Mouse (Mus musculus): ENCODE results near the gene Chic2. TPM values are rescaled to one million over a fixed set of nuclear protein-coding genes. Genes with fewer than 3 reads are reported as not detected.

The Chic2 gene
- total and polyA plus RNA-seq, 3 experiments, result 3.7 to 19.2 (median 16.8) TPM

DNA sequence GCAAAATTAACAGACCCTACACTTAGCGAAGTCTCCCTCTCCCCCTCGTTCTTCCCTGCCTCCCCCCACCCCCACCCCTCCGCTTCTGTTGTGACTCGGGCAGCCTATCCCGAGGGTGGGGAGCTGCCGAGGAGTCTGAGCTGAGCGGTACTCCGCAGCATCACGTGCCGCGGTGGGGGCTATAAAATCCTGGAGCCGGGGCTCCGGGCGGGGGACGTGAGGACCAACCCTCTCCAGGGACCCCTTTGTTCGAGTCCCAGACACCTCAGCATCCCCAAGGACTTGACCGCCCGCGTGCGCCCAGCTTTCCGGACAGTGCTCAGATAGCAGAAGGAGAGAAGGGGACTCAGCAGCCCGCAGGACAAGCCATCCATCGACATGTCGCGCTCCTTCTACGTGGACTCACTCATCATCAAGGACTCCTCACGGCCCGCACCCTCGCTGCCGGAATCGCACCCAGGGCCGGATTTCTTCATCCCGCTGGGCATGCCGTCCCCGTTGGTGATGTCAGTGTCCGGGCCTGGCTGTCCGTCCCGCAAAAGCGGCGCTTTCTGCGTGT is 30.9 kb upstream of the Chic2 start, which contains the start of gene Gsx2:
Gsx2 (plus strand) TSS at position 219 of the 559 bp plus-strand sequence.
- no peak for DNase-seq
- intact Hi-C loops (cut with DNase I), result no loop called here
- no peak for TF ChIP-seq CTCF (IDR thresholded peaks at IDR 0.05)
- no peak for TF ChIP-seq POLR2A (IDR thresholded peaks at IDR 0.05; ENCODE audit: insufficient read depth, low read depth, low read length)
- TF ChIP-seq EP300 (IDR thresholded peaks at IDR 0.05; ENCODE audit: insufficient read depth, low read depth, low read length), result no peak

DNA sequence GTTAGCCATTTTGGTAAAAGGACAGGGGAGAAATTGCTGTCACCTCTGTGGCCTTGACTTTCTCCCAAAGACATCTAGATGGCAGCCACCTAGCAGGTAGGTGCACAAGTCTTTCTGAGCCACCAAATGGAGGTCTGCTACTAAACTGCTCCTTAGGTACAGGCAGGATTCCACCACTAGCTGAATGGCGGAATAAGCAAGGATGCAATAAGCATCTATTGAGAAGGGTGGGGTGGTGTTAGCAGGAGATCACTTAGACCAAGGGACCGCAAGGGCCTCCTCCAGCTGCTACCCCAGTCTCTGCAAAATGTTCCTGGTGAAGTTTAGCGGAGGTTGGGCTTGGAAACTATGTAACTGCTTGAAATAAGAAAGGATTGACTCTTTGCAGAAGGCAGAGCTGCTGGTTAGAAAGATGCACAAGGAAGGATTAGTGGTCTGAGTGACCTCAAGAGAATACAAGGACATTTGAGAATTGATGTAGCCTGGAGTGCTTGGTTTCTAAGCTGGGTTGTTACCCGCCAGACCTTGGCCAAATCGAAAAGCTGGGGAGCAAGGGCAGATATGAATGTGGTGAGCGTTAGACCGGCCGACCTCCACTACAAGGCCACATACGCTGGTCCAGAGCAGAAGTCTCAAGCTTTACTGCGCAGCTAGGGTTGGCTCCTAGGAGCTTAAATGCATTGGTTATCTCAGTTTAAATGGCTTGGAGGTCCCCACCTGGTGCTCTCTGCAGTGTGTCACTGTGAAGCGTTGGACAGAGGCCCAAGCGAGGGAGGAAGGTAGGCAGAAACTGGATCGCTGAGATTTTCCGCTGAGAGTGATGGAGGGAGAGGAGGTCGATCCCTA is 30.2 kb upstream of the Chic2 start:
- 21% methylated on average over 15 of the region's 15 CpGs for WGBS
- Histone ChIP-seq H3K27me3 (ENCODE audit: control insufficient read depth, insufficient read depth, low read length) (peaks cover 37% of the 10 kb centered on the region), H3K4me3 (no peak overlapping the region)

More for the DNA sequence above, 30.9 kb upstream of the Chic2 start, which contains the start of gene Gsx2:
- Histone ChIP-seq H3K36me3 (ENCODE audit: control insufficient read depth, insufficient read depth, low read length) (no peaks in the 10 kb centered on the region), H3K27ac (no peak within 1 kb of the TSS), H3K4me3 (no peak within 1 kb of the TSS), H3K79me2 (replicated peaks; ENCODE audit: control insufficient read depth, insufficient read depth, low read length) (no peaks in the 10 kb centered on the region), H3K9ac (ENCODE audit: low read depth, low read length) (no peak within 1 kb of the TSS), H3K4me1 (ENCODE audit: control insufficient read depth, insufficient read depth, low read length) (no peaks in the 10 kb centered on the region), H3K27me3 (ENCODE audit: control insufficient read depth, insufficient read depth, low read length) (peaks cover 37% of the 10 kb centered on the region)
- 4% methylated on average over 41 of the region's 41 CpGs for WGBS

DNA sequence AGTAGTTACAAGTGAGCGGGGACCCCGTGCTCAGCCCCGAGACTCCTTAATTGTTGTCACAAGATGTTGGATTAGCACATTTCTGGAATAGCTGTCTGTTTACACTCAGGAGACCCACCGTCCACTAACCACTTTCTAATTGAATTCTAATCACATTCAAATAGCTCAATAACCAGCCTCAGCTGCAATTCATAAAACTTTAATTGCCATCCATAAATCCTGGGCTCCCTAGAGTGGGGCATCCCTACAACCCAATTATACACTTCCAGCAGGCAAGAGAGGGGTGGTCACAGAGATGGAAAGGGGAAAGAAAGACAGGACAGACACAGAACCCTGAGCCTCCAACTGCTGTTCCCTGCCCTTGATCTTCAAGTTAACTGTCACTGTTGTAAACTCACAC is 29.6 kb upstream of the Chic2 start:
- intact Hi-C loops (cut with DNase I), result no loop called here
- Histone ChIP-seq H3K36me3 (ENCODE audit: control insufficient read depth, insufficient read depth, low read length) (no peaks in the 10 kb centered on the region), H3K27me3 (ENCODE audit: control insufficient read depth, insufficient read depth, low read length) (peaks cover 39% of the 10 kb centered on the region), H3K4me1 (ENCODE audit: control insufficient read depth, insufficient read depth, low read length) (no peaks in the 10 kb centered on the region), H3K27ac (no peak overlapping the region), H3K9ac (ENCODE audit: low read depth, low read length) (no peak overlapping the region), H3K79me2 (replicated peaks; ENCODE audit: control insufficient read depth, insufficient read depth, low read length) (no peaks in the 10 kb centered on the region), H3K4me3 (no peak overlapping the region)
- TF ChIP-seq CTCF (IDR thresholded peaks at IDR 0.05) (no peak), POLR2A (IDR thresholded peaks at IDR 0.05; ENCODE audit: insufficient read depth, low read depth, low read length) (no peak), EP300 (IDR thresholded peaks at IDR 0.05; ENCODE audit: insufficient read depth, low read depth, low read length) (no peak)
- 41% methylated on average over 4 of the region's 4 CpGs for WGBS
- no peak for DNase-seq

More for the DNA sequence above, 30.2 kb upstream of the Chic2 start:
- intact Hi-C loops (cut with DNase I), result no loop called here
- H3K79me2 ChIP-seq (replicated peaks; ENCODE audit: control insufficient read depth, insufficient read depth, low read length), result no peaks in the 10 kb centered on the region
- TF ChIP-seq POLR2A (IDR thresholded peaks at IDR 0.05; ENCODE audit: insufficient read depth, low read depth, low read length) (no peak), EP300 (IDR thresholded peaks at IDR 0.05; ENCODE audit: insufficient read depth, low read depth, low read length) (no peak), CTCF (IDR thresholded peaks at IDR 0.05) (no peak)
- no peak for DNase-seq
- H3K9ac ChIP-seq (ENCODE audit: low read depth, low read length), result no peak overlapping the region
- H3K4me1 ChIP-seq (ENCODE audit: control insufficient read depth, insufficient read depth, low read length), result no peaks in the 10 kb centered on the region
- no peaks in the 10 kb centered on the region for H3K36me3 ChIP-seq (ENCODE audit: control insufficient read depth, insufficient read depth, low read length)
- no peak overlapping the region for H3K27ac ChIP-seq

GRCm38 (mm10) chr5:75073684-75074083 is 29.1 kb upstream of the Chic2 start:
- no peak overlapping the region for H3K4me3 ChIP-seq
- WGBS, result 55% methylated on average over 3 of the region's 3 CpGs
- H3K27ac ChIP-seq, result no peak overlapping the region
- no peaks in the 10 kb centered on the region for H3K79me2 ChIP-seq (replicated peaks; ENCODE audit: control insufficient read depth, insufficient read depth, low read length)
- no peak for TF ChIP-seq CTCF (IDR thresholded peaks at IDR 0.05)
- TF ChIP-seq EP300 (IDR thresholded peaks at IDR 0.05; ENCODE audit: insufficient read depth, low read depth, low read length), result no peak
- TF ChIP-seq POLR2A (IDR thresholded peaks at IDR 0.05; ENCODE audit: insufficient read depth, low read depth, low read length), result no peak
- H3K9ac ChIP-seq (ENCODE audit: low read depth, low read length), result no peak overlapping the region
- no peak for DNase-seq
- H3K27me3 ChIP-seq (ENCODE audit: control insufficient read depth, insufficient read depth, low read length), result peaks cover 40% of the 10 kb centered on the region
- intact Hi-C loops (cut with DNase I), result no loop called here
- no peaks in the 10 kb centered on the region for H3K36me3 ChIP-seq (ENCODE audit: control insufficient read depth, insufficient read depth, low read length)
- no peaks in the 10 kb centered on the region for H3K4me1 ChIP-seq (ENCODE audit: control insufficient read depth, insufficient read depth, low read length)

DNA sequence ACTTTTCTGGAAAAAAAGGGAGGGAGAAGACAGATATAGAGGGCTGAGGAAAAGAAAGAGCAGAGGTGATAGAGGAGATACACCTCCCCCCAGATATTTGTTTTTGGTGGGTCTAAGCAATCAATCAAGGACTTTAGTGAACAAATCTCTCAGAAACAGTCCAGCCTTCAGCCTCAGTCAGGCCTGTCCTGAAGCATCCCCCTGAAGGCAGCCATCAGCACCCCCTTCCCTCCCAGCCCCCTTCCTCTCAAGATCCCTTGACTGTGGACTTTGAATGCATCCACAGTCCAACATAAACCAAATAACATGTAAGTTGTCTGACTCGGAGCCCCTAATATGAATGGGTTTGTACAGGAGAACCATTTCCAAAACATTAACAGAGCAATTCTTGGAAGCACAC is 28.6 kb upstream of the Chic2 start:
- Histone ChIP-seq H3K4me3 (no peak overlapping the region), H3K27ac (no peak overlapping the region), H3K9ac (ENCODE audit: low read depth, low read length) (no peak overlapping the region), H3K79me2 (replicated peaks; ENCODE audit: control insufficient read depth, insufficient read depth, low read length) (no peaks in the 10 kb centered on the region), H3K36me3 (ENCODE audit: control insufficient read depth, insufficient read depth, low read length) (no peaks in the 10 kb centered on the region), H3K27me3 (ENCODE audit: control insufficient read depth, insufficient read depth, low read length) (peaks cover 42% of the 10 kb centered on the region), H3K4me1 (ENCODE audit: control insufficient read depth, insufficient read depth, low read length) (no peaks in the 10 kb centered on the region)
- no peak for DNase-seq
- intact Hi-C loops (cut with DNase I), result no loop called here
- 49% methylated on average over 1 of the region's 1 CpGs for WGBS
- TF ChIP-seq POLR2A (IDR thresholded peaks at IDR 0.05; ENCODE audit: insufficient read depth, low read depth, low read length) (no peak), EP300 (IDR thresholded peaks at IDR 0.05; ENCODE audit: insufficient read depth, low read depth, low read length) (no peak), CTCF (IDR thresholded peaks at IDR 0.05) (no peak)

GRCm38 (mm10) chr5:75072532-75072931 is 28.0 kb upstream of the Chic2 start:
- no peaks in the 10 kb centered on the region for H3K79me2 ChIP-seq (replicated peaks; ENCODE audit: control insufficient read depth, insufficient read depth, low read length)
- peaks cover 42% of the 10 kb centered on the region for H3K27me3 ChIP-seq (ENCODE audit: control insufficient read depth, insufficient read depth, low read length)
- intact Hi-C loops (cut with DNase I), result no loop called here
- H3K4me3 ChIP-seq, result no peak overlapping the region
- 21% methylated on average over 4 of the region's 4 CpGs for WGBS
- DNase-seq, result no peak
- TF ChIP-seq EP300 (IDR thresholded peaks at IDR 0.05; ENCODE audit: insufficient read depth, low read depth, low read length) (no peak), POLR2A (IDR thresholded peaks at IDR 0.05; ENCODE audit: insufficient read depth, low read depth, low read length) (no peak), CTCF (IDR thresholded peaks at IDR 0.05) (no peak)
- no peak overlapping the region for H3K9ac ChIP-seq (ENCODE audit: low read depth, low read length)
- H3K4me1 ChIP-seq (ENCODE audit: control insufficient read depth, insufficient read depth, low read length), result no peaks in the 10 kb centered on the region
- H3K27ac ChIP-seq, result no peak overlapping the region
- no peaks in the 10 kb centered on the region for H3K36me3 ChIP-seq (ENCODE audit: control insufficient read depth, insufficient read depth, low read length)

Measured in heart, adult 2 months (tissue).